Mouse (Mus musculus) left cerebral cortex, postnatal 25 days (tissue): ENCODE data around the gene Olfr1500. TPM values are rescaled to one million over a fixed set of nuclear protein-coding genes. Genes with fewer than 3 reads are reported as not detected.
A peak's percentile ranks its signal among the peaks of the same experiment; 100 is the strongest.
"Not testable (repeated sequence)": the region's sequence is repeated elsewhere in the genome, so short reads cannot be mapped to it uniquely, and the experiment has no call there.

Experiments
- DNase-seq, 2 experiments: peaks; one replicate each; pipeline ENCODE4 v3.0.0; 2022; ENCODE audit warnings: low spot score in 2 of 2, mixed read lengths in 1 of 2
- intact Hi-C: fragments of 180-260 bp; cut with DNase I; formaldehyde crosslinking; loops from one replicate; pipeline ENCODE4 v1.15.1; 2025
- total RNA-seq, 2 experiments: library from RNA; stranded (reverse); gene quantifications; 2 replicates each; pipeline ENCODE4 v1.2.3; 2021

Olfr1500 gene
- total RNA-seq = not detected

GRCm38 (mm10) chr19:13830388-13830787, at the start of gene Olfr1500:
Gene Olfr1500, minus strand, starts transcription at chr19:13830488.
- intact Hi-C loops = no loop called here
- no peak for DNase-seq

- intact Hi-C loops = no loop called here
- DNase-seq = no peak
Observed at GRCm38 (mm10) chr19:13861495-13861894, 31.2 kb upstream of the Olfr1500 start, which contains the start of gene Olfr1502. Gene Olfr1502, plus strand, starts transcription at chr19:13861795.

DNA sequence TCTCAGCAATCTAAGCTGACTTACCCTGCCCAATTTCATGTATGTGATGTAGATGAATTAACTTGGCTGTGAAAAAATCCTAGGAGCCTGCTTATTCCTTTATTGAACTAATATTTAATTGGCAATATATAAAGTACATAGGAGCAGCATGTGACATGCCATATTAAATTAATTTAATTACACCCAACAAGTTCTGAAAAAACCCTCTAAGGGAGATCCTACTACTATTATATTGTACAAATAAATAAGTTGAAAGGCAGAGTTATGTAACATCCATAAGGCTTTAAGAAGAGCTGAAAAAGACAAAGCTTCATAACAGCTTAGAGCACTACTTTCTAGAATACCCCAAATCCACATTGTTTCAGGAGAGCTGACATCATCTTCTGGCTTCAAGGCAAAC, 20.3 kb upstream of the Olfr1500 start, which contains the start of gene Olfr1501:
Olfr1501 (minus strand) TSS at position 101 of the 400 bp plus-strand sequence.
- intact Hi-C loops, DNase-seq: not testable (repeated sequence)

DNA sequence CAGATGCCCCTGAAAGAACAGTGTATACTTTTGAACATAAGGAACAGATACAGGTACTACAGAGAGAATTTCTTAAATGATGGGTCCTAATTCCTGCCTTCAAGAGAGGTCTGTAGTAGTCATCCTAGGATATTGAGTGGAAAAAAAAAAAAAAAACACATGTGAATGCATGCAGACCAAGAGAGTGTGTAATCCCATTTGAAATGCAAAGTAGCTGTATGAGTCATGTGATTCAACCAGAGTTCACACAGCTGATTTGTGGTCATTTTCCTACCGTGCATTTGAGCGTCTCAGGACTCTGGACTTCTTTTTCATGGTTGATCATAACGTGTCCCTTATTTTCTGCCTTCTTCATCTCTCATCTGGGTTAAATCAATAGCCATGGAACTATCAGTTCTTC, 1.8 kb downstream of the Olfr1500 start:
- intact Hi-C loops = no loop called here
- no peak for DNase-seq

DNA sequence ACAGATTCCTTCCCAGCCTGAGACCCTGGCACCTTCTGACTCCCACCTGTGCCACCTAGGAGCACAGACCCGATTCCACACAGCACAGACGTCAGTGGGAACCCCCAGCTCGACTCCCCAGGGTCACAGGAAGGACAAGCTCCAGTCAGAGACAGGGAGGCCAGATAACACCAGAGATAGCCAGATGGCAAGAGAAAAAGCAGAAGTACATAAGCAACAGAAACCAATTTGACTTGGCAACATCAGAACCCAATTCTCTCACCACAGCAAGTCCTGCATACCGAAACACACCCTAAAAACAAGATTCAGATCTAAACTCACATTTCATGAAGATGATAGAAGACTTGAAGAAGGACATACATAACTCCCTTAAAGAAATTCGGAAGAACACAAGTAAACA, 9.4 kb downstream of the Olfr1500 start:
- intact Hi-C loops = no loop called here
- no peak for DNase-seq

DNA sequence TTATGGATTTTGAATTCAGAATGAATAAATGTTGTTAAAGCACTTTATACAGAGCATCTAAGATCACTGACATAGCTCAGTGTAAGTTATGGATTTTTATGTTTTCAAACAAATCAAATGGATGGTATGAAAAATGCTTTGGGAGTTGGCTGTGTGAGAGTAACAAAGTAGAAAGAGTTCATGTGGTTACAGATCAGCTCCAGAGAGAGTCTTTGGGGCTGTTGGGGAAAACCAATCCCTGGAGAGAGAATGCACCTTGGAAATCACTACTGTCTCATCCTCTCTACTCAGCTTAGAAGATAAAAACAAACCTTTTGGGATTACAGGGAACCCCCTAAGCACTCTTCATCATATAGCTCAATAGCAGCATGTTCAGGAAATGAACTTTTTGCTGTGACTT, 10.9 kb downstream of the Olfr1500 start, which contains the start of gene Olfr1499:
Olfr1499 (minus strand) TSS at position 101 of the 400 bp plus-strand sequence.
- intact Hi-C loops = loop anchor here (5.0 kb wide), 1 partner anchor 1302 kb away; no protein-coding TSS in a partner anchor

GRCm38 (mm10) chr19:13818827-13819226, 11.5 kb downstream of the Olfr1500 start:
- intact Hi-C loops = loop anchor here (5.0 kb wide), 1 partner anchor 1302 kb away; no protein-coding TSS in a partner anchor
- peak; percentile 2 to 35 for DNase-seq

More for the DNA sequence above, 10.9 kb downstream of the Olfr1500 start, which contains the start of gene Olfr1499:
- no peak for DNase-seq

- intact Hi-C loops = no loop called here
- no peak for DNase-seq
Observed at GRCm38 (mm10) chr19:13812823-13813222, 17.5 kb downstream of the Olfr1500 start.

DNA sequence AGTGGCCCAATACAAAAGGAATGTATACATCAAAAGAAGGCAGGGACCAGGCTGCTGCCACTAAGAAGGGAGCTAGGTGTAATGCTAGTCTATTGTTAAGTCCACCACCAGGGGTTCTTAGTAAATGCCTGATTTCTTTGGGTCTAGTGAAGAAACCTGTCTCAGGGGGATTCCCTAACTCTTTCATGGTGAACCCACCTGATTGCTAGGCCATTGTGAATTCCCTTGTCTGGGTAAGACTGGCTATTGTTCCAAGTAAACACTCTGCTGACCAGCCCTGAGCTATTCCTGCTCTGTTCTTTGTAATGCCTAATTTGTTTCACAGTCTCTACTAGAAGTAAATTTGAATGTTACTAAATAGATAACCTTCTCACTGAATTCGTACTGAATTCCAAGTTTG, 24.8 kb downstream of the Olfr1500 start:
- DNase-seq, intact Hi-C loops: not testable (repeated sequence)

DNA sequence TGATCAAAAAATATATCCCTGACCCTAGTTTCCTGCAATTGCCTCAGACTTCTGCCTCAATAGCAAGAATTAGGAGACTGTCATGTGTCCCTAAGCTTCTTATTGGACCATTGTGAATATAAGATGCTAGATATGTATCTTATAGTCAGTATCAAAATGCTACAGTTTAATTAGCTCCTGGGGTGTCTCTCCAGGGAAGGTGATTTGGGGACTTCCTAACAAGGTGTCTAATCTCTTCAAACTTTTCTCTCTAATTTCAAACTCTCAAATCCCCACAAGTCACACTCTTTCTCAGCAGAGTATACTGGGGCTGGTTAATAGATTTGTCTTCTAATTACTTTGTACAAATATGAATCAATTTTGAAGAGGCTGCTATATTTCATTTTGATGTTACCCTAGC, 32.2 kb downstream of the Olfr1500 start, which contains the start of gene Olfr1497:
Olfr1497 (minus strand) TSS at position 101 of the 400 bp plus-strand sequence.
- intact Hi-C loops = no loop called here
- DNase-seq = no peak

DNA sequence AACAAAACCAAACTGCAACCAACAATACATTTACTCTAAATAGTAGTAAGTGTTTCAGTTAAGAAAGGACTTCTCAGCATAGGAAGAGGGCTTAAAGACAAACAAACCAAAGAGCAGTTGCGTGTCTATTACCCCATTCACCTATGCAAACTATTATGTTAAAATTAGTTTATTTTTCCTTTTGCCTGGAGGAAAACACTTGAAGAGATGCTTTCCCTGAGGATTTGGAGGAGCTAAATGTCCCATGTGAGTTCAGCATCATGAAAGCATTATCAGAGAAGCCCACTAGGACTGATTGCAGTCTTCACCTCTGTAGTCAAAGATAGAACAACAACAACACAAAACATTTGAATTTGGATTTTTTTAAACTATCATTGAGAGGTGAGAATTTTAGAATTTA, 52.7 kb downstream of the Olfr1500 start, which contains the start of gene Olfr1496:
Olfr1496 (plus strand) TSS at position 301 of the 400 bp plus-strand sequence.
- DNase-seq = no peak
- intact Hi-C loops = no loop called here

Other genes starting within 250 kb of the Olfr1500 start
- not detected for gene Olfr1484, start 247.0 kb downstream of the Olfr1500 start, total RNA-seq
- not detected for gene Olfr1487, start 213.1 kb downstream of the Olfr1500 start, total RNA-seq
- not detected for gene Olfr1489, start 198.9 kb downstream of the Olfr1500 start, total RNA-seq
- gene Olfr1490, start 179.4 kb downstream of the Olfr1500 start, total RNA-seq = not detected
- gene Olfr1491, start 133.2 kb downstream of the Olfr1500 start, total RNA-seq = not detected
- gene Olfr1493-ps1, start 107.2 kb downstream of the Olfr1500 start, total RNA-seq = not detected
- gene Olfr1494, start 90.8 kb downstream of the Olfr1500 start, total RNA-seq = not detected
- gene Olfr1495, start 65.9 kb downstream of the Olfr1500 start, total RNA-seq = not detected
- gene Olfr1496, start 52.6 kb downstream of the Olfr1500 start, total RNA-seq = not detected
- gene Olfr1497, start 32.3 kb downstream of the Olfr1500 start, total RNA-seq = not detected
- not detected for gene Olfr1499, start 11.0 kb downstream of the Olfr1500 start, total RNA-seq
- not detected for gene Olfr1501, start 20.2 kb upstream of the Olfr1500 start, total RNA-seq
- not detected for gene Olfr1502, start 31.3 kb upstream of the Olfr1500 start, total RNA-seq
- not detected for gene Olfr1504, start 67.4 kb upstream of the Olfr1500 start, total RNA-seq
- not detected for gene Olfr1505, start 83.0 kb upstream of the Olfr1500 start, total RNA-seq